10 mouse cellular contexts compared by ENCODE assay signal in genomic region chr14:24008252-24008651, GRCm38 (mm10). TPM values are rescaled to one million over a fixed set of nuclear protein-coding genes. Genes with fewer than 3 reads are reported as not detected.
DNase-seq lines count a peak whose midpoint lies in the region; ATAC-seq and TF ChIP-seq lines count a peak whose summit lies in the region.
"Had no signal": no experiment of that assay in that cellular context is flagged by ENCODE, and none has a peak within 500 bp of the region (broad histone marks: within the 10 kb centered on the region; RNA-seq: fewer than 3 reads in every experiment).

No protein-coding gene starts in this region.

- H3K9me3 ChIP-seq in midbrain, embryonic 14.5 days (ENCODE audit: control insufficient read depth, low read length) = no peaks in the 10 kb centered on the region
- H3K9me3 ChIP-seq in midbrain, embryonic 16.5 days (replicated peaks; ENCODE audit: control insufficient read depth, low read length, poor library complexity, severe bottlenecking) = no peaks in the 10 kb centered on the region
- no peaks in the 10 kb centered on the region for H3K9me3 ChIP-seq in liver, embryonic 14.5 days (ENCODE audit: control insufficient read depth, low read length)
- H3K9me3 ChIP-seq: embryonic facial prominence, embryonic 13.5 days had no signal

- no peak overlapping the region for H3K27ac ChIP-seq in midbrain, embryonic 14.5 days (replicated peaks; ENCODE audit: low read depth, low read length)
- H3K27ac ChIP-seq in midbrain, embryonic 16.5 days (ENCODE audit: low read length) = no peak overlapping the region
- H3K27ac ChIP-seq in liver, embryonic 14.5 days = no peak overlapping the region
- H3K27ac ChIP-seq: embryonic facial prominence, embryonic 13.5 days had no signal

- no peak overlapping the region for H3K4me3 ChIP-seq in midbrain, embryonic 14.5 days (replicated peaks; ENCODE audit: low read depth, low read length)
- no peak overlapping the region for H3K4me3 ChIP-seq in midbrain, embryonic 16.5 days (ENCODE audit: low read depth, low read length)
- H3K4me3 ChIP-seq in liver, embryonic 14.5 days (ENCODE audit: insufficient read depth in 1 of 2, low read depth in 2 of 2, low read length in 2 of 2) = no peak overlapping the region
- H3K4me3 ChIP-seq: embryonic facial prominence, embryonic 13.5 days; myocyte had no signal

- peak; percentile 63 for TF ChIP-seq CTCF in liver, embryonic 14.5 days (IDR thresholded peaks at IDR 0.05; ENCODE audit: low read depth)

- no peaks in the 10 kb centered on the region for H3K36me3 ChIP-seq in midbrain, embryonic 14.5 days (ENCODE audit: control insufficient read depth, insufficient read depth, low read length)
- no peaks in the 10 kb centered on the region for H3K36me3 ChIP-seq in midbrain, embryonic 16.5 days (ENCODE audit: control insufficient read depth, insufficient read depth, low read length)
- no peaks in the 10 kb centered on the region for H3K36me3 ChIP-seq in liver, embryonic 14.5 days (replicated peaks; ENCODE audit: control insufficient read depth, insufficient read depth, low read depth)
- H3K36me3 ChIP-seq: embryonic facial prominence, embryonic 13.5 days had no signal

- 0 out of 2 replicates have a peak, but pooled peaks cover 1% of the 10 kb centered on the region for H3K4me1 ChIP-seq in midbrain, embryonic 14.5 days (ENCODE audit: control insufficient read depth, insufficient read depth, low read length)
- H3K4me1 ChIP-seq in midbrain, embryonic 16.5 days (ENCODE audit: control insufficient read depth, insufficient read depth, low read length) = peaks cover 4% of the 10 kb centered on the region; the same call in 1 of the 2 replicates
- no peaks in the 10 kb centered on the region for H3K4me1 ChIP-seq in liver, embryonic 14.5 days (replicated peaks; ENCODE audit: control insufficient read depth in 2 of 2, insufficient read depth in 2 of 2, low read length in 1 of 2)

- H3K4me2 ChIP-seq in midbrain, embryonic 14.5 days (ENCODE audit: low read length) = no peak overlapping the region
- no peak overlapping the region for H3K4me2 ChIP-seq in midbrain, embryonic 16.5 days (ENCODE audit: low read length)
- H3K4me2 ChIP-seq in liver, embryonic 14.5 days (ENCODE audit: low read depth) = no peak overlapping the region
- H3K4me2 ChIP-seq: embryonic facial prominence, embryonic 13.5 days had no signal

- H3K27me3 ChIP-seq in midbrain, embryonic 14.5 days (ENCODE audit: control insufficient read depth, insufficient read depth, low read length) = peaks cover 17% of the 10 kb centered on the region; the same call in 1 of the 2 replicates
- peaks cover 3% of the 10 kb centered on the region; the same call in 1 of the 2 replicates for H3K27me3 ChIP-seq in midbrain, embryonic 16.5 days (ENCODE audit: control insufficient read depth, insufficient read depth, low read depth, low read length)
- H3K27me3 ChIP-seq in liver, embryonic 14.5 days (ENCODE audit: control insufficient read depth, insufficient read depth, low read length) = peaks cover 30% of the 10 kb centered on the region

- H3K9ac ChIP-seq in midbrain, embryonic 14.5 days (replicated peaks; ENCODE audit: low read length) = no peak overlapping the region
- no peak overlapping the region for H3K9ac ChIP-seq in midbrain, embryonic 16.5 days (ENCODE audit: low read depth, low read length)
- no peak overlapping the region for H3K9ac ChIP-seq in liver, embryonic 14.5 days (replicated peaks)
- H3K9ac ChIP-seq: embryonic facial prominence, embryonic 13.5 days had no signal

- WGBS in midbrain, embryonic 14.5 days = 11% methylated on average over 7 of the region's 7 CpGs
- 11% methylated on average over 7 of the region's 7 CpGs for WGBS in midbrain, embryonic 16.5 days
- 8% methylated on average over 7 of the region's 7 CpGs for WGBS in liver, embryonic 14.5 days (ENCODE audit: insufficient replicate concordance)

- TF ChIP-seq EP300 in liver, embryonic 14.5 days (IDR thresholded peaks at IDR 0.05; ENCODE audit: low read depth) = no peak

- DNase-seq in midbrain, embryonic 14.5 days = peak; percentile 93
- DNase-seq in adrenal gland, postnatal 36 days = peak; percentile 88 to 90
- DNase-seq in kidney, postnatal 36 days = peak; percentile 62 to 89
- DNase-seq in liver, embryonic 14.5 days (ENCODE audit: low read depth in 3 of 3, low spot score in 3 of 3) = no peak
- DNase-seq in right cerebral cortex, postnatal 4 days = peak; percentile 97

- no peak for ATAC-seq in midbrain, embryonic 14.5 days (ENCODE audit: low FRiP score, low TSS enrichment)
- ATAC-seq in midbrain, embryonic 16.5 days = no peak
- peak; percentile 32; the same call in 1 of the 2 replicates for ATAC-seq in frontal cortex, adult (ENCODE audit: low TSS enrichment)
- ATAC-seq in liver, embryonic 14.5 days (ENCODE audit: insufficient read depth) = no peak
- no peak for ATAC-seq in CD4-positive, CD25-positive, alpha-beta regulatory T cell, adult 4 months

RNA-seq across cellular contexts. Expression of gene Kcnma1, which starts 6.0 kb away (rescaled TPM):
- polyA plus RNA-seq in midbrain, embryonic 14.5 days (2014; fragmentation: Nextera tagmentation; extraction: Ambion mirVana) = 17.8 and 18.3 TPM in 2 replicates
- 18.4 and 23.9 TPM in 2 replicates for polyA plus RNA-seq in midbrain, embryonic 16.5 days (2015; fragmentation: Nextera tagmentation; extraction: Ambion mirVana)
- total RNA-seq in adrenal gland, postnatal 36 days (2021) = 10 to 100 TPM; 46.0 to 72.9 TPM
- 0.01 and 0.03 TPM in 2 replicates for polyA plus RNA-seq in liver, embryonic 14.5 days (2012; rRNA removed)
- not detected in 2 replicates for polyA plus RNA-seq in liver, embryonic 14.5 days (2014; fragmentation: Nextera tagmentation; extraction: Ambion mirVana)
- not detected for polyA plus RNA-seq in CD4-positive, CD25-positive, alpha-beta regulatory T cell, adult 4 months (2017; shearing (Covaris generic))

Comparison
In these comparisons a context has a peak if more than half of its experiments do, and no peak if none do; other contexts are left out.
1. DNase-seq: peak in midbrain, embryonic 14.5 days (single experiment), adrenal gland, postnatal 36 days (2 of 2), kidney, postnatal 36 days (2 of 2) and right cerebral cortex, postnatal 4 days (single experiment); none in liver, embryonic 14.5 days (0 of 3).
2. RNA of gene Kcnma1, which starts 6.0 kb away (polyA plus RNA-seq): 18.4 to 23.9 TPM in midbrain, embryonic 16.5 days and 17.8 to 18.3 TPM in midbrain, embryonic 14.5 days; not detected in CD4-positive, CD25-positive, alpha-beta regulatory T cell, adult 4 months and 0.01 to 0.03 TPM in liver, embryonic 14.5 days; every median in the first group is over 10 times any median in the second.